Mouse (Mus musculus) neural tube, embryonic 14.5 days (tissue): ENCODE results near the gene Mecom. TPM values are rescaled to one million over a fixed set of nuclear protein-coding genes. Genes with fewer than 3 reads are reported as not detected.

Source experiments
- ATAC-seq: fragments of 200-750 bp; cut with Nextera tagmentation; 2 replicates; pipeline ENCODE4 v1.8.0; 2017; ENCODE audit warnings: low read depth, mild to moderate bottlenecking, moderate TSS enrichment, moderate library complexity
- H3K27ac ChIP-seq: fragments of 300-500 bp; sonication (generic); 2 replicates; pipeline ENCODE4 v1.5.1; 2014; ENCODE audit warnings: low read depth, mild to moderate bottlenecking, control low read depth, low read length, moderate library complexity, mixed read lengths
- H3K27me3 ChIP-seq: fragments of 300-500 bp; sonication (generic); 2 replicates; pipeline ENCODE4 v1.6.1; 2014; ENCODE audit warnings: low read length; ENCODE audit not compliant: control insufficient read depth, insufficient read depth
- H3K36me3 ChIP-seq: fragments of 300-500 bp; sonication (generic); 2 replicates; pipeline ENCODE4 v1.6.1; 2014; ENCODE audit warnings: low read length, mixed read lengths; ENCODE audit not compliant: control insufficient read depth, insufficient read depth
- H3K4me1 ChIP-seq: fragments of 300-500 bp; sonication (generic); 2 replicates; pipeline ENCODE4 v1.6.1; 2014; ENCODE audit warnings: low read length; ENCODE audit not compliant: control insufficient read depth, insufficient read depth
- H3K4me2 ChIP-seq: fragments of 300-500 bp; sonication (generic); 2 replicates; pipeline ENCODE4 v1.6.1; 2014; ENCODE audit warnings: mild to moderate bottlenecking, low read depth, low read length, control low read depth
- H3K4me3 ChIP-seq: fragments of 300-500 bp; sonication (generic); 2 replicates; pipeline ENCODE4 v1.5.1; 2014; ENCODE audit warnings: low read depth, low read length, control low read depth, mixed read lengths
- H3K9ac ChIP-seq: fragments of 300-500 bp; sonication (generic); replicated peaks from 2 replicates; pipeline ENCODE4 v1.6.1; 2014; ENCODE audit warnings: low read depth, mild to moderate bottlenecking, control low read depth, low read length, mixed read lengths
- H3K9me3 ChIP-seq: fragments of 300-500 bp; sonication (generic); 2 replicates; pipeline ENCODE4 v1.6.1; 2016; ENCODE audit warnings: low read length; ENCODE audit not compliant: control insufficient read depth
- WGBS: fragments of 180-500 bp; shearing (Covaris S2); extraction: QIAGEN DNeasy Blood & Tissue Kit; methylation state at CpG from one replicate; pipeline ENCODE4 v1.1.7; 2014; 5-methylcytosine and 5-hydroxymethylcytosine counted together
- polyA plus RNA-seq: library from polyadenylated mRNA; unstranded; fragments of >200 nt; fragmentation: Nextera tagmentation; extraction: Ambion mirVana; gene quantifications from 2 replicates; pipeline ENCODE4 v1.2.1, GENCODE M21; 2014

Gene Mecom
- polyA plus RNA-seq, 1 experiment from 2014 or later, result 6.4 TPM

GRCm38 (mm10) chr3:30105194-30105823 is 442.5 kb downstream of the Mecom start:
- no peak overlapping the region for H3K4me2 ChIP-seq
- peaks cover 2% of the 10 kb centered on the region; the same call in 1 of the 2 replicates for H3K27me3 ChIP-seq
- 60% methylated on average over 15 of the region's 15 CpGs for WGBS
- no peak overlapping the region for H3K9ac ChIP-seq
- H3K4me3 ChIP-seq, result no peak overlapping the region
- H3K4me1 ChIP-seq, result no peaks in the 10 kb centered on the region
- no peak overlapping the region for H3K27ac ChIP-seq
- H3K9me3 ChIP-seq, result no peaks in the 10 kb centered on the region
- H3K36me3 ChIP-seq, result no peaks in the 10 kb centered on the region
- ATAC-seq, result no peak

DNA sequence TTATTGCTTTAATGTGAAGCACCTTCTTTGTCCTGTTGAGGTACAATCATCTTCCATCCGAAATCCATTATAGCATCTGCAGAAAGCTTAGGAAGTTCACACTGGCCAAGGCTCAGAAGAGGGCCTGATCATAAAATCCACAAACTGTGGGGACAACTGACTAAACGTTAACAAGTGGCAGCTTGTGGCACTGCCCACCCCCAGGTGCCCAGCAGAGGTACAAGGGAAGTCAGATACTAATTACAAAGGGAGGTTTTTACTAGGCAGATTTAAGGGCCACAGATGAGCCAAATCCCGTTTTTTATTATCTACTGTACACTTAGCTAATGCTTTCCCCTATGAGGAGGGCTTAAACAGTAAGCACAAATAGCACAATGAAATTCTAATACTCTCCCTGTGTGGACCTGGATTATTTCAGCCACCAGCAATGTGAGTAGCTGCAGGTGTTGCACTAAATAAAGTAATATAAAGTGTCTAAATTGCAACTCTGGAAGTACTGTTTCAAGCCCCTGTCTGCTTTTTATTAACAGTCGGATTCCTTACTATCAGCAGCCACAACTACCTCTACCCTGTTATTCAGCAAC is 443.2 kb downstream of the Mecom start:
- Histone ChIP-seq H3K27me3 (peaks cover 2% of the 10 kb centered on the region; the same call in 1 of the 2 replicates), H3K9ac (no peak overlapping the region), H3K4me1 (no peaks in the 10 kb centered on the region), H3K36me3 (no peaks in the 10 kb centered on the region), H3K27ac (no peak overlapping the region), H3K4me2 (no peak overlapping the region), H3K4me3 (no peak overlapping the region), H3K9me3 (no peaks in the 10 kb centered on the region)
- WGBS, result 56% methylated on average over 4 of the region's 4 CpGs
- ATAC-seq, result no peak

DNA sequence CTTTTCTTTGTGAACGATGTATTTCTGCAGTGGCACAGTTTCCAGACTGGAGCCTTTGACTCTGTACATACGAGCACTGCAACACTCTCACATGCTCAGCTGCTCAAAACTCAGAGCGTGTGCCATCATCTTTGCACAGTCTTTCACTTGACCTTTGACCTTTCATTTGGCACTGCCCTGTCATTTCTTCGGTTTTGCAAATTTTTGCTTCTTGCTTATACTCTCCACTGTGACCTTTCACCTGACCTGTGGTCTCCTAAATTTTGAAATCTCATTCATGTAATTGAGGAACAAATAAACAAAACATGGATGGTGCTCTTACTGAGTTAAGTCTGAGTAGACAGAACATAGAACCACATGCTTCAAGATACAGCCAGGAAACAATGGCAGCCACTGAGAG is 446.7 kb downstream of the Mecom start:
- Histone ChIP-seq H3K4me1 (no peaks in the 10 kb centered on the region), H3K9me3 (no peaks in the 10 kb centered on the region), H3K36me3 (no peaks in the 10 kb centered on the region), H3K27me3 (peaks cover 2% of the 10 kb centered on the region; the same call in 1 of the 2 replicates), H3K9ac (no peak overlapping the region), H3K4me3 (no peak overlapping the region), H3K4me2 (no peak overlapping the region), H3K27ac (no peak overlapping the region)
- WGBS, result 83% methylated on average over 4 of the region's 4 CpGs
- ATAC-seq, result no peak

GRCm38 (mm10) chr3:30097713-30098112 is 450.1 kb downstream of the Mecom start:
- Histone ChIP-seq H3K27me3 (peaks cover 2% of the 10 kb centered on the region; the same call in 1 of the 2 replicates), H3K9me3 (no peaks in the 10 kb centered on the region), H3K27ac (no peak overlapping the region), H3K4me2 (no peak overlapping the region), H3K36me3 (no peaks in the 10 kb centered on the region), H3K4me1 (no peaks in the 10 kb centered on the region), H3K4me3 (no peak overlapping the region), H3K9ac (no peak overlapping the region)
- WGBS, result 82% methylated on average over 3 of the region's 3 CpGs
- no peak for ATAC-seq

- Histone ChIP-seq H3K4me2 (no peak overlapping the region), H3K4me3 (no peak overlapping the region), H3K27ac (no peak overlapping the region), H3K9ac (no peak overlapping the region), H3K9me3 (no peaks in the 10 kb centered on the region), H3K4me1 (no peaks in the 10 kb centered on the region), H3K27me3 (peaks cover 2% of the 10 kb centered on the region; the same call in 1 of the 2 replicates), H3K36me3 (no peaks in the 10 kb centered on the region)
- ATAC-seq, result no peak
- 78% methylated on average over 4 of the region's 4 CpGs for whole genome bisulfite sequencing
Observed at GRCm38 (mm10) chr3:30097129-30097528, 450.7 kb downstream of the Mecom start.

DNA sequence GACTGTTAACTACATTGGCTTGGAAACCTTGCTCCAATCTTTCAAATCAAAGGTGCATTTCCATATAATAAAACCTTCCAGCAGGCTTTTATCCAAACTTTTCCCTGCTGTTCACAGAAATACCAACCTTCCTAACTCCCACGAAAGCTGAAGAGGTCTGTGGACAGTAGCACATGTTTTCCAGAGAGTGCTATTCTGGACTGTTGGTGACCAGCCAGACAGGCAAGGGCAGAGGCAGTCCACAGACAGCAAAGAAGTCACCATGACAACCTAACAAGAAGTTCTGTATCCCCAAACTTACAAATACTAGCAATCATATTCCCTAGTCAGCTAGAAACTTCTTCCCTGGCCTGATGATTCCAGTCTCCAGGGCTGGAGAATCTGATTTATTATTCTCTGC is 454.8 kb downstream of the Mecom start:
- no peak overlapping the region for H3K27ac ChIP-seq
- ATAC-seq, result no peak
- WGBS, result 61% methylated on average over 1 of the region's 1 CpGs
- H3K4me3 ChIP-seq, result no peak overlapping the region
- H3K36me3 ChIP-seq, result no peaks in the 10 kb centered on the region
- no peaks in the 10 kb centered on the region for H3K27me3 ChIP-seq
- H3K4me2 ChIP-seq, result no peak overlapping the region
- H3K4me1 ChIP-seq, result no peaks in the 10 kb centered on the region
- H3K9me3 ChIP-seq, result no peaks in the 10 kb centered on the region
- no peak overlapping the region for H3K9ac ChIP-seq

DNA sequence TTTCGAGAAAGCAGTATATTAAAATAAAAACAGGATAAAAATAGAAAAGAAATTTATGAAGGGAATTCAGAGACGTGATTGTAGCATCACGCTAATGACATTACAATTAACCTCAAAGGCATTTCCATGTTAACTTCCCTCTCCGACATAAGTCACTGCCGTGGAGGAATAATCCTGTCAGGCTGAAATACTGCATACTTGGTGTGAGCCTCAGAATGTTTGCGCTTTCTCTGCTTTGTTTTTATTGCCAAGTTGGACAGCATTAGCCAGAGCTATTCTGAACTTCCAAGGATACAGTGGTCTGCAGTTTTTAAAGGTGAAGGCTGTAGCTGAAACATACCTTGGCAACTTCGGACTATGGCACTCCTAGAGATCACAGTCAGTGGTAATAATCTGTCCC is 455.3 kb downstream of the Mecom start:
- Histone ChIP-seq H3K9ac (no peak overlapping the region), H3K4me1 (no peaks in the 10 kb centered on the region), H3K4me2 (no peak overlapping the region), H3K9me3 (no peaks in the 10 kb centered on the region), H3K27me3 (no peaks in the 10 kb centered on the region), H3K4me3 (no peak overlapping the region), H3K36me3 (no peaks in the 10 kb centered on the region), H3K27ac (no peak overlapping the region)
- 62% methylated on average over 7 of the region's 7 CpGs for WGBS
- ATAC-seq, result no peak

GRCm38 (mm10) chr3:30091860-30092259 is 455.9 kb downstream of the Mecom start:
- ATAC-seq, result no peak
- 83% methylated on average over 3 of the region's 3 CpGs for WGBS
- H3K9ac ChIP-seq, result no peak overlapping the region
- H3K9me3 ChIP-seq, result no peaks in the 10 kb centered on the region
- H3K4me2 ChIP-seq, result no peak overlapping the region
- no peak overlapping the region for H3K4me3 ChIP-seq
- no peaks in the 10 kb centered on the region for H3K36me3 ChIP-seq
- no peaks in the 10 kb centered on the region for H3K4me1 ChIP-seq
- H3K27me3 ChIP-seq, result no peaks in the 10 kb centered on the region
- no peak overlapping the region for H3K27ac ChIP-seq

- Histone ChIP-seq H3K36me3 (no peaks in the 10 kb centered on the region), H3K4me3 (no peak overlapping the region), H3K4me2 (no peak overlapping the region), H3K9ac (no peak overlapping the region), H3K9me3 (no peaks in the 10 kb centered on the region), H3K27ac (no peak overlapping the region), H3K4me1 (no peaks in the 10 kb centered on the region), H3K27me3 (no peaks in the 10 kb centered on the region)
- ATAC-seq, result no peak
- 93% methylated on average over 1 of the region's 1 CpGs for WGBS
Observed at GRCm38 (mm10) chr3:30091401-30091800, 456.4 kb downstream of the Mecom start.
